Mouse (Mus musculus) layer of hippocampus, postnatal 25 days (tissue): Measurements from ENCODE around the gene Prex1. TPM values are rescaled to one million over a fixed set of nuclear protein-coding genes. Genes with fewer than 3 reads are reported as not detected.

ENCODE experiments used
- DNase-seq, 2 experiments: peaks; one replicate each; pipeline ENCODE4 v3.0.0; 2022; ENCODE audit warnings: mixed read lengths in 2 of 2, low spot score in 1 of 2; ENCODE audit errors: extremely low spot score in 1 of 2
- total RNA-seq, 2 experiments: library from RNA; stranded (reverse); gene quantifications; 2 replicates each; pipeline ENCODE4 v1.2.3; 2021

The Prex1 gene
- total RNA-seq, 2 experiments from 2014 or later, result 75.4 to 85.2 TPM

DNA sequence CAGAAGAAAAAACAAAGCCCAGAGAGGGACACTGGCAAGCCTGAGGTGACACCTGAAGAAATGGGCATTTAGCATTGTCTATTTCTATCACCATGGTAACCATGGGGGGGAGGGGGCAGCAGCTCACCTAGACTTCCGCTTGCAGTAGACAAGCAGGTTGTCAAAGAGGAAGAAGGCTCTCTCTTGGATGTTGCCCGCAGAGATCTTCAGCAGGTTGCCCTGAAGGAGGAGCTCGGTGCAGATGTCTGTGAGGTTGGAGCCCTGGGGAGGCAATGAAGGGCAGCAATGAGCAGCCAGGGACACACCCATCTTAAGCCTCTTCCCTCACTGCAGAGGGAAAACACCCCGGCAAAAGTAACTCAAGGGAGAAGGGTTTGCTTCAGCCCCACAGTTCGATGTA is 95.9 kb downstream of the Prex1 start:
- DNase-seq, result no peak

- no peak for DNase-seq
Measured at GRCm38 (mm10) chr2:166615338-166616075, 98.1 kb downstream of the Prex1 start.

GRCm38 (mm10) chr2:166610271-166610670 is 103.4 kb downstream of the Prex1 start:
- no peak for DNase-seq

DNA sequence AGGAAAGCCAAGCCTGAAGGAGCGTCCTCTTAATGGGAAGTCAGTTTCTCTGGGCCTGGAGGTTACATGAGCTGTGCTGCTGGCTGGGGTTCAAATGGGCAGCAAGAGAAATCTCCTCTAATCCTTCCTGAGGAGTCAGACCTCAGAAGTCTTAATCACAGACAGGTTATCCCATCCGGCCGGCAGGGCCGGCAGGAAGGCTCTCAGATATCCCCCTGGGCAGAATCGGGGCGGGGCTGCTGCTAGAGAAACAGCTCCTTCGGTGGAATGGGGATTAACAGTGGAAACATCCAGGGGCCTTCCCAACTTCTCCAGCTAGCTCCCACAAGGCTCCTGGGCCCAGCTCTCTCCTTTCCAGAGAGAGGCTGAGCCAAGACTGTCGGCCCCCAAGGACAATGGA is 105.1 kb downstream of the Prex1 start:
- DNase-seq, result no peak

GRCm38 (mm10) chr2:166606481-166607245 is 107.0 kb downstream of the Prex1 start:
- no peak for DNase-seq

GRCm38 (mm10) chr2:166606053-166606452 is 107.6 kb downstream of the Prex1 start:
- no peak for DNase-seq

DNA sequence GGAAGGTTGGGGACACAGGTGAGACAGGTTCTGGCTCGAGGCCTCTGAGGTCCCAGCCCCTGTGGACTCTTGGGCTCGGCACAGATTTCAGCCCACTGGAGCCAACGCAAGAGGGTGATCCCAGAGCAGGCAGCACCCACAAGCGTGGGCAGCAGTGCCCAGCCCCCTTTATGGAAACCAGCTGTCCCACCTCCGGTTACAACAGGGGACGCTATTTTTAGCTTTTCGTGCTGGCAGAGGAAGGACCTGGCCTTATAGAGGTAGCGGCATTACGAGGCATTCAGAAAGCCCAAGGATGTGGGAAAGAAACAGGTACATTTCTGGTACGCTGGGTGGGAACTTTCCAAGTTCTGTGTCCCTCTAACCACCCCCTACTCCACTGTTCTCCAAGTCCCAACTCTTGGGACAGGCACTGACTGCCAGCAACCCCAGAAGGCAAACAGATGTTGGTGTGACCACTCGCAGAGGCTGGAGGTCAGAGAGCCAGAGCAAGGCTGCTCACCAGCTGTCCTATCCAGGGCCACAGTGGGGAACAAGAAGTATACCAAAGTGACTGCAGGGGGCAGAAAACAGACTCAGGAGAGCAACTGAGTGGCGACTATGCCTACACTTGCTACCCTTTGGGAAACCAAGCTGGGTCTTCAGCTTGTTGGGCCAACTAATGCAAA is 108.3 kb downstream of the Prex1 start:
- DNase-seq, result no peak

DNA sequence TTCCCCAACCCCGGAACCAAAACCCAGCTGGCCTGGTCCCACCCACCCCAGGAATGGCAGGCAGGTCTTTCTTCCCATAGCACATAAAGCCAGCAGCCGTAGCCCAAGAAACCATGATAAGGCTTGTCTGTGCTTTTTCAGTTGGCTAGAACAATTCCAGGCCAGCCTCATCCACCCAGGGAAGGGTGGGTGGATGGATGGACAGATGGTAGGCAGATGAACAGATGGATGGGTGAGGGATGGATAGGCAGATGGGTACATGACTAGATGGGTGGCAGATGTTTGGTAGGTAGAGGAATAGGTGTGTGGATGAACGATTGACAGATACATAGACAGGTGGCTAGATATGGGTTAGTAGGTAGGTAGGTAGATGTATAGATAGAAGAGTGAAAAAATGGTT is 110.7 kb downstream of the Prex1 start:
- no peak for DNase-seq

- DNase-seq, result no peak
Measured at GRCm38 (mm10) chr2:166601420-166601819, 112.2 kb downstream of the Prex1 start.

DNA sequence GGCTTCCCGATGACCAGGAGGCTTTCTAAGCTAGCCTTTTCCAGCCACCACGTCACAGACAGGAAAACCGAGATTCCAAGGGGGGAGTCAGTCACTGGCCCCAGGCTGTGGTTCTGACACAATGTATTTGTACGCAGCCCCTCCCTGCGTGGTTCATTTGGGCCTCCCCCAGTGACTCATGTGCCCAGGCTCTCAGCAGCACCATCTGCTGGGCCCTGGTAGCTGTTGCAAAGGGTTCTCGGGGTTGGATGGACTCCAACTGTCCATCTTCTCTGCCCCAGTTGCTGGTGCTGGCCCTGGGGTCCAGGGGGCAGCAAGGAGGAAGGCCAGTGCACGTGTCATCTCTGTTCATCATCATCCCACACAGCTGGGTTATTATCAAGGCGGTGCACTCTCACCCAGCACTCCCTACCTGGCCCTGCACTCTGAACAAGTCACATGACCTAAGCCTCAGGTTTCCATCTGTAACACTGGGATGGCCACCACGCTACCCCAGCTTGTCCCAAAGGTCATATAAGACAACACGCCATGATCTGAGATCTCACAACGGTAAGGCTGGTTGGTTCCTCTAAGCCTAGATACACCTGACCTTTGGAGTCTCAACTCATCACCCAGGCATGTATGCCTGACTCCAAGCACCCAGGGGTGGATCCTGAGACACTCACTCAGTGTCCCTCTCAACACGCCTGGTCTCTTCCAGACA is 115.0 kb downstream of the Prex1 start:
- DNase-seq, result no peak

DNA sequence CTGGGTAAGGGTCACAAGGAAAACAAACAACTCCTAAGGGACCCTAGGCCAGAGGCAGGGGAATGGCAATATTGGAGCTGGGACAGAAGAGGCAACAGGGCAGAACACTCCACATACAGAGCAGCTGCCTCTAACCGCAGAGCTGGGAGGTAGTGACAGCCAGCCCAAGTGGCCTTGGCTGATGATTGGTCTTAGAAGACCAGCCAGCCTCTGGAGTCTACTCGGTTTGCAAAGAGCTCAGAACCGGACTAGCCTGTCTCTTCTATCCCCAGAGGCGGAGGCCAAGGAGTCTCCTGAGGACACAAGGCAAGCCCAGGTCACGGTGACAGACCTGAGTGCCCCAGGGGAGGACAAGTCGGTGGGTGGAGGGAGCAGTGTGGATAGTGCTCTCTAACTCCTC is 115.9 kb downstream of the Prex1 start:
- no peak for DNase-seq

DNA sequence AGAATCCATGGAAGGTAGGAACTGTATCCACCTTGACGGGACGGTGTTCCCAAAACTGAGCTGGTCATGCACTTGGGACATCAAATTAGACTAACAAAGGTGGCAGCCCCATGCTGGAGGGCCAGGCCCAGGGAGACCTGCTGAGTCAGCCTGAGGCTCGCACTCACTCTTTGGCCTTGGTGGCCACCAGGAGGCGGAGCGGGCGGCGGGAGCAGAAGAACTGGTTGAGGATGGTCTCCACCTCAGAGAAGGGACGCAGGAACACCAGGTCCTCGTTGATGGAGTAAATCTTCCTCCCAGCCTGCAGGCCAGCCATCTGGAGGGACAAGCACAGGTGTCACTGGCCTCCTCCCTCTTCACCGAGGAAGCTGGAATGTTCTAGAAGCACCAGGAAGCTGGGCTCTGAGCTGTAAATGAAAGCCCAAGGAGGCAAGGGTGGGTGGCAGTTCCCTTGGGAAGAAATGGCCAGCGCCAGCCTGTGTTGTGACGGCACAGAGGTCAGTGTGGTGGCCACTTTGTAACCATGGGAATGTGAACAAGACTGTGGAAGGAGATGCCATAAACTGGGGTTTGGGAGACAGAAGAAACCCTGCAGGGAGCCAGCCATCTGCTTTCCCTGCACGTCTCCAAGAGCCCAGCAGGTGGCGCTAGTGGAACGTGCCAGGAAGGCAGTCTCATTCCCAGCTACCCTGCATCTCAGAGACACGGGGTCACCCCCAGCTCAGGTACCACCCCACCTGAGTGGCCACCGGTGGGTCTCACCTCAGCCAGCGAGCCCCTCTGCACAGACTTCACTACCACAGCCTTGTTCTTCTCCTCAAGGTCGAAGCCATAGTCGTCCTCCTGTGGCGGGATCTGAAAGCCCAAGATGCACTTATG is 121.4 kb downstream of the Prex1 start:
- DNase-seq, result peak; percentile 84 to 90

GRCm38 (mm10) chr2:166584491-166584890 is 129.1 kb downstream of the Prex1 start:
- DNase-seq, result no peak

DNA sequence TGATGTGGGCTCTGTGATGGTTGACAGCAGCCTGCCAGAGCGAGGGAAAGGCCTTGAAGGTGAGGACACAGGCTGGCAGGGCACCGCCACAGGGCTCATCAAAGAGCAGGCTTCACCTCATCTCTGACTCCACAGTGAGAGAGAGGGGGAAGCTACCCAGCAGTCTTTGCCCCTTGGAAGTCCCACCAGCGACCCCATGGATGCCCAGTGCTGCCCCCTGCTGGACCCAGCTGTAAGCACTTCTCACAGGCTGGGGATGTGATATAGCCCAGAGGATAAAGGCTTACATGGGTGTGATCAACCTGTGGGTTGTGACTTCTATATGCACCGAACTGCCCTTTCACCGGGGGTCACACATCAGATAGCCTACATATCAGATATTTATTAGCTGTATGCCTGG is 130.3 kb downstream of the Prex1 start:
- DNase-seq, result no peak

DNA sequence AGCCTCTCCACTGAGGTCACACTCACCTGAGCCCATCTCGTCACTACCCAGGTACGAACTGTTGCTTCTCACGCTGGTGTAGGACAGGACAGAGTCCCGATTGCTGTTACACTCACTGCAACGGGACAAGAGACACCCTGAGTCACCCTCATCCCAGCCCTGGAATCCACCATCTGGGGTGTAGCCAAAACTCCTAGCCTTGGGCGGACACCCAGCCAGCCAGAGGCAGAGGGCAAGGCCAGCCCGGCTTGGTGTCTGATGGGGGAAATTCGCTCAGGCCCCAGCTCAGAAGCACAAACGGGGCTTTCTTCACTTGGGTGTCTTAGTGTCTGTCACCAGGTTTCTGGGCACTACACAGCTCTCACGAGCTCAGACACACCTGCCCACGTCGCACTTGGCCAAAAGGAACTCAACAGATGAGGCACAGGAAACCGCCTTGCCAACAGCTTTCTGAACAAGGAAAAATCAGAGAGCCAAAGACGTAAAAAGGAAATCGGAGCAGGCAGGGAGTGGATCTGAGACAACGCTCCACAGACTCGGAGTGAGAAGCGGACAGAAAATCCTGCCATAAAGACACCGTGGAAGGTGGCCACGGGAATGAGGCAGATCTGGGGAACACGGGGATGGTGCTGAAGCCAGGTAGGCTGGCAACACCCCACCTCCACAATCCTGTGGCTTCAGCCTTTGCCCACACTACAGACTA is 131.6 kb downstream of the Prex1 start:
- DNase-seq, result no peak

- DNase-seq, result no peak
Measured at GRCm38 (mm10) chr2:166579793-166580192, 133.8 kb downstream of the Prex1 start.

DNA sequence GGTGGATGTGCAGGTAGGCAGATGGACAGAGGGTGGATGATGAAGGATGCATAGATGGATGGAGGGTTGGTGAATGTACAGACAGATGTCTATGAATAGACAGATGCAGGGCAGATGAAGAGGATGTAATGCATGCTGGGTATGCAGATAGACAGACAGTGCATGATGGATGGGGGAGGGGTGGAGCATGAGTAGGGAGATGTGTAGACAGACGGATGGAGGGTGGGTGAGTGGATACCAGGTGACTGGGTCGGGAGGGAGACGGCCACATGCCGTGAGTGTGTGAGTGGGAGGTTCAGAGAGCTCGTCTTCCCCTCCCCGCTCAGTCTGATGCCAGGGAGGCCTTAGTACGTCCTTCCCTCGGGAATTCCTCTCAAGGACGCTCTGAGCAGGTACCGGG is 134.3 kb downstream of the Prex1 start:
- DNase-seq, result no peak

DNA sequence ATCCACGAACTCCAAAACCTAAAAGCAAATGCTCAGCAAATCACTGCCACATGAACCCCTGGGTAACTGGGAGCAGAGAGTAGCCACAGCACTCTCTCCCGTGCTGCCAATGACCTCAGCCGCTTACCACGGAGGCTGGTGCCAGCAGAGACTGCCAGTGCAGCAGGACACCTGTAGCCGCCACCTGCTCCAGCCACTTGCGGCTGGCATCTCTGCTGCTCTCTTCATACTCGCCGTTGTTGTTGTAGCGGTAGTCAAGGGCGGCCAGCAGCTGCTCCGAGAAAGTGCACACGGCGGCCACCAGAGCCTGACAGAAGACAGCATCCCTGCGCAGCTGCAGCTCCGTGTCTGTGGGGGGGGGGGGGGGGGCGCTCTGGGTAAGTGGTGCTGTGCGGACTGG is 138.2 kb downstream of the Prex1 start:
- DNase-seq, result no peak

DNA sequence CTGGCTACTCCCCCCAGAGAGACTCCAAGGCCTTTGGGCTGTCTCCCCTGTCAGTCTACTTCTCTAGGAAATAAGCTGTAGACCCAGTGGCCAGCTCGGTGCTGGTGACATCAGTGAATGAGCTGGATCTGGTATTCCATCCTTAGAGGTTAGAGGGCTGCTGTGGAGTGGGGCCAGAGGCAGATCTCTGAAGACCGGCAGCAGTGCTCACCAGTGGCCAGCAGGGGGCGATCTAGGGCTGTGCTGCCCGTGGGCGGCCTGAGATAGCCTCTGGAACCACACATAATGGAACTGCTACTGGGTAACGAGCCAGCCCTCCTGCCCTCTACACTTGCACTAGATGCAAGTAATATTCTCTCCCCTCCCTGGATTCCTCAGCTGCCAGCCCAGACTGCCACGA is 138.7 kb downstream of the Prex1 start:
- DNase-seq, result peak; percentile 56 to 76
